Mouse (Mus musculus): ENCODE measurements around the gene Asb17.

Asb17 gene

DNA sequence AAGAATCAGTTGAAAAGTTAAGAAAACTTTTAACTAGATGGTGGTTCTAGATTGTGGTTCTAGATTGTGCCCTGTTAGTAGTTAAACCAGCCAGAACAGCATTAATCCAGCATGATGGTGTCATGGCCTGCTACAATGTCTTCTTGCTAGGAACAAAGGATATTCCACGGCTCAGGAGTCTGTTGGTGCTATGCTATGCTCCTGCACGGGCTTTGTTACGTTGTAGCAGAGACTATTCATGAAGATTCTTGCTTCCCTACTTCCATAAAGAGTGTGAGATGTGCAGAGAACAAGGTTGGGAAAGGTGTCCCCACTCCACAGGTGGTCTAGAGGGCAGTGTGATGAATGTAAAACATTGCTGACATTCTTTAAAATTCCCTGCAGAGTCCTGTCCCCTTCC, 7.7 kb upstream of the Asb17 start:
- TF ChIP-seq CTCF (conservative IDR thresholded peaks at IDR 0.05; ENCODE audit: low read length) (no peak), POU5F1 (IDR thresholded peaks at IDR 0.05; ENCODE audit: borderline replicate concordance, low read length) (no peak), NANOG (IDR thresholded peaks at IDR 0.05; ENCODE audit: borderline replicate concordance, low read length) (no peak)
- no peak overlapping the region for H3K4me3 ChIP-seq (replicated peaks; ENCODE audit: low read length)

GRCm38 (mm10) chr3:153837593-153837992, 6.4 kb upstream of the Asb17 start:
- H3K36me3 ChIP-seq (ENCODE audit: insufficient read depth, low read length): no peaks in the 10 kb centered on the region
- no peak overlapping the region for H3K4me3 ChIP-seq (replicated peaks; ENCODE audit: low read length)
- no peaks in the 10 kb centered on the region for H3K4me1 ChIP-seq (replicated peaks; ENCODE audit: low read depth, low read length)
- TF ChIP-seq CTCF (conservative IDR thresholded peaks at IDR 0.05; ENCODE audit: low read length): no peak
- no peak for TF ChIP-seq NANOG (IDR thresholded peaks at IDR 0.05; ENCODE audit: borderline replicate concordance, low read length)
- no peak for TF ChIP-seq POU5F1 (IDR thresholded peaks at IDR 0.05; ENCODE audit: borderline replicate concordance, low read length)
- H3K9me3 ChIP-seq (ENCODE audit: low read length): peaks cover 8% of the 10 kb centered on the region; the same call in 1 of the 2 replicates
- no peaks in the 10 kb centered on the region for H3K27me3 ChIP-seq (ENCODE audit: insufficient read depth, low read length)

More for the DNA sequence above, 7.7 kb upstream of the Asb17 start:
- Histone ChIP-seq H3K4me1 (replicated peaks; ENCODE audit: low read depth, low read length) (no peaks in the 10 kb centered on the region), H3K9me3 (ENCODE audit: low read length) (peaks cover 8% of the 10 kb centered on the region; the same call in 1 of the 2 replicates), H3K27me3 (ENCODE audit: insufficient read depth, low read length) (no peaks in the 10 kb centered on the region), H3K36me3 (ENCODE audit: insufficient read depth, low read length) (no peaks in the 10 kb centered on the region)

GRCm38 (mm10) chr3:153844757-153845156, 748 bp downstream of the Asb17 start:
- no peak for TF ChIP-seq NANOG (IDR thresholded peaks at IDR 0.05; ENCODE audit: borderline replicate concordance, low read length)
- Histone ChIP-seq H3K4me3 (replicated peaks; ENCODE audit: low read length) (no peak overlapping the region), H3K27me3 (ENCODE audit: insufficient read depth, low read length) (no peaks in the 10 kb centered on the region), H3K36me3 (ENCODE audit: insufficient read depth, low read length) (no peaks in the 10 kb centered on the region), H3K4me1 (replicated peaks; ENCODE audit: low read depth, low read length) (no peaks in the 10 kb centered on the region), H3K9me3 (ENCODE audit: low read length) (no peaks in the 10 kb centered on the region)

DNA sequence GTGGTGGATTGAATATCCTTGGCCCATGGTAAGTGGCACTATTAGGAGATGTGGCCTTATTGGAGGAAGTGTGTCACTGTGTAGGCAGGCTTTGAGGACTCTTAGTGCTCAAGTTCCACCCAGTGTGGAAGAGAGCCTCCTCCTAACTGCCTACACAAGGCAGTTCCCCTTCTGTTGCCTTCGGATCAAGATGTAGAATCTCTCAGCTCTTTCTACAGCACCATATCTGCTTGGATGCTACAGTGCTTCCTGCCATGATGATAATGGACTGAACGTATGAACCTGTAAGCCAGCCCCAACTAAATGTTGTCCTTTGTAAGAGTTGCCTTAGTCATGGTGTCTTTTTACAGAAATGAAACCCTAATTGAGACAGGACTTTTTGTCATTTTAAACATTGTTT, 1.5 kb downstream of the Asb17 start:
- Histone ChIP-seq H3K4me1 (replicated peaks; ENCODE audit: low read depth, low read length) (no peaks in the 10 kb centered on the region), H3K9me3 (ENCODE audit: low read length) (no peaks in the 10 kb centered on the region), H3K36me3 (ENCODE audit: insufficient read depth, low read length) (no peaks in the 10 kb centered on the region), H3K4me3 (replicated peaks; ENCODE audit: low read length) (no peak overlapping the region), H3K27me3 (ENCODE audit: insufficient read depth, low read length) (no peaks in the 10 kb centered on the region)
- TF ChIP-seq CTCF (conservative IDR thresholded peaks at IDR 0.05; ENCODE audit: low read length) (no peak), POU5F1 (IDR thresholded peaks at IDR 0.05; ENCODE audit: borderline replicate concordance, low read length) (no peak), NANOG (IDR thresholded peaks at IDR 0.05; ENCODE audit: borderline replicate concordance, low read length) (no peak)

GRCm38 (mm10) chr3:153846109-153846508, 2.1 kb downstream of the Asb17 start:
- no peaks in the 10 kb centered on the region for H3K27me3 ChIP-seq (ENCODE audit: insufficient read depth, low read length)

DNA sequence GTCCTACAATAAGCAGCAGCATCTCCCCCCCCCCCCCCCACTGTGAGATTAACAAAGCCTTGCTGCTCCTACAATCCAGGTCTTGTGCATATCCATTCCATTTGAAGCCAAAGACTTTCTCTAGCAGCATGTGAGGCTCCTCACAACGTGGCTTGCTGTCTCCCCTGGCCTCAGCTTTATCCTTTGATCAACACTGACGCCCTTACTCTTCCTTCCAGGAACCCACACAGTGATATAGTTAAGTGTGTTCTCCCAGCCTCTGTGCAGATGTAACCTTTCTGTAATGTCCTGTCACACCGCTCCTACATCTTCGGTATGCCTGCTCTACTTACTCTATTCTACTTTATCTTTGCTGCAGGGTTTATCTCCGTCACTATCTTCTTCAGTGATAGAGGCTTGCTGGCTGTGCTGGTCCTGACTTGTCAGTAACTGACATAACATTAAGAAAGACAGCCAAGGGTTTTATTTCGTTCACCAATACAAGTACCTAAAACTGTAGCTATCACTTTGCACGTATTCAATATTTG, 3.3 kb downstream of the Asb17 start:
- Histone ChIP-seq H3K4me3 (replicated peaks; ENCODE audit: low read length) (no peak overlapping the region), H3K27me3 (ENCODE audit: insufficient read depth, low read length) (no peaks in the 10 kb centered on the region), H3K9me3 (ENCODE audit: low read length) (no peaks in the 10 kb centered on the region), H3K36me3 (ENCODE audit: insufficient read depth, low read length) (no peaks in the 10 kb centered on the region), H3K4me1 (replicated peaks; ENCODE audit: low read depth, low read length) (no peaks in the 10 kb centered on the region)
- TF ChIP-seq NANOG (IDR thresholded peaks at IDR 0.05; ENCODE audit: borderline replicate concordance, low read length) (no peak), POU5F1 (IDR thresholded peaks at IDR 0.05; ENCODE audit: borderline replicate concordance, low read length) (no peak), CTCF (conservative IDR thresholded peaks at IDR 0.05; ENCODE audit: low read length) (no peak)

More at GRCm38 (mm10) chr3:153846109-153846508, 2.1 kb downstream of the Asb17 start:
- Histone ChIP-seq H3K9me3 (ENCODE audit: low read length) (no peaks in the 10 kb centered on the region), H3K36me3 (ENCODE audit: insufficient read depth, low read length) (no peaks in the 10 kb centered on the region), H3K4me3 (replicated peaks; ENCODE audit: low read length) (no peak overlapping the region), H3K4me1 (replicated peaks; ENCODE audit: low read depth, low read length) (no peaks in the 10 kb centered on the region)
- TF ChIP-seq CTCF (conservative IDR thresholded peaks at IDR 0.05; ENCODE audit: low read length): no peak
- no peak for TF ChIP-seq NANOG (IDR thresholded peaks at IDR 0.05; ENCODE audit: borderline replicate concordance, low read length)
- no peak for TF ChIP-seq POU5F1 (IDR thresholded peaks at IDR 0.05; ENCODE audit: borderline replicate concordance, low read length)

DNA sequence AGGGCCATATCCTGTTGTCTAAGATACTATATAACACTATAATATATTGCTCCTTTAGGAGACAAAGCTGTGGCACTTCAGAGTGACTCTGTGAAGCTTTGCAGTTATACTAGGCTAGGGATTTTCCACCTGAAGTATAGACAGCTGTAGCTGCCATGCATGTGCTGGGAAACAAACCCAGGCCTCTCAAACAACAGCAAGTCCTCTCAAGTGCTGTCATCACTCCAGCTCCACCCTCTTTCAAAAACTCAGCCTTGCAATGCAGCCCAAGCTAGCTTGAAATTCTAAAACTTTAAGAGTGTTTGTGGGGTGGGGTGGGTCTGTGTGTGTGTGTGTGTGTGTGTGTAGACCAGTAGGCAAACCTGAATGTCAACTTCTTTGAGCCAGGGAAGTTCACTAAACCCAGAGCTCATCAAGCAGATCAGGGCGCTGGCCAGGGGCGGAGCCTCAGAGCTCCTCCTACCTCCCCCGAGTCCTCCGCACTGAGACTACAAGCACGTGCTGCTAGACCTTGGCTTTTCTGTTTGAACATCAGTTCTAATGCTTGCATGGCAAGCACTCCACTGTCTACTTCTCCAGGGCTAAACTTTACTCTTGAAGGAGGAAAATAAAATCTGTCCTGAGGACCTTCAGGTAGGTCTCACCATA, 5.5 kb downstream of the Asb17 start:
- Histone ChIP-seq H3K27me3 (ENCODE audit: insufficient read depth, low read length) (no peaks in the 10 kb centered on the region), H3K36me3 (ENCODE audit: insufficient read depth, low read length) (no peaks in the 10 kb centered on the region)

GRCm38 (mm10) chr3:153850759-153851158, 6.8 kb downstream of the Asb17 start:
- H3K4me1 ChIP-seq (replicated peaks; ENCODE audit: low read depth, low read length): no peaks in the 10 kb centered on the region
- H3K4me3 ChIP-seq (replicated peaks; ENCODE audit: low read length): no peak overlapping the region
- no peaks in the 10 kb centered on the region for H3K9me3 ChIP-seq (ENCODE audit: low read length)
- TF ChIP-seq CTCF (conservative IDR thresholded peaks at IDR 0.05; ENCODE audit: low read length) (no peak), POU5F1 (IDR thresholded peaks at IDR 0.05; ENCODE audit: borderline replicate concordance, low read length) (no peak), NANOG (IDR thresholded peaks at IDR 0.05; ENCODE audit: borderline replicate concordance, low read length) (no peak)
- H3K36me3 ChIP-seq (ENCODE audit: insufficient read depth, low read length): no peaks in the 10 kb centered on the region
- no peaks in the 10 kb centered on the region for H3K27me3 ChIP-seq (ENCODE audit: insufficient read depth, low read length)

More for the DNA sequence above, 5.5 kb downstream of the Asb17 start:
- no peaks in the 10 kb centered on the region for H3K4me1 ChIP-seq (replicated peaks; ENCODE audit: low read depth, low read length)
- no peak overlapping the region for H3K4me3 ChIP-seq (replicated peaks; ENCODE audit: low read length)
- no peaks in the 10 kb centered on the region for H3K9me3 ChIP-seq (ENCODE audit: low read length)
- TF ChIP-seq CTCF (conservative IDR thresholded peaks at IDR 0.05; ENCODE audit: low read length): no peak
- TF ChIP-seq NANOG (IDR thresholded peaks at IDR 0.05; ENCODE audit: borderline replicate concordance, low read length): no peak
- TF ChIP-seq POU5F1 (IDR thresholded peaks at IDR 0.05; ENCODE audit: borderline replicate concordance, low read length): no peak

- H3K4me3 ChIP-seq (replicated peaks; ENCODE audit: low read length): no peak overlapping the region
These were observed 8.3 kb downstream of the Asb17 start for GRCm38 (mm10) chr3:153852266-153852665.

More at GRCm38 (mm10) chr3:153852266-153852665, 8.3 kb downstream of the Asb17 start:
- Histone ChIP-seq H3K27me3 (ENCODE audit: insufficient read depth, low read length) (no peaks in the 10 kb centered on the region), H3K36me3 (ENCODE audit: insufficient read depth, low read length) (no peaks in the 10 kb centered on the region), H3K4me1 (replicated peaks; ENCODE audit: low read depth, low read length) (no peaks in the 10 kb centered on the region), H3K9me3 (ENCODE audit: low read length) (no peaks in the 10 kb centered on the region)
- TF ChIP-seq POU5F1 (IDR thresholded peaks at IDR 0.05; ENCODE audit: borderline replicate concordance, low read length) (no peak), NANOG (IDR thresholded peaks at IDR 0.05; ENCODE audit: borderline replicate concordance, low read length) (no peak), CTCF (conservative IDR thresholded peaks at IDR 0.05; ENCODE audit: low read length) (no peak)

All from E14TG2a.4 (cell line).